Mouse (Mus musculus) megakaryocyte, embryonic 14.5 days (primary cell): ENCODE data around the gene Pkp2.

ENCODE experiments used
- FLI1 ChIP-seq: IDR thresholded peaks from 2 replicates; pipeline ENCODE4 v1.6.1; 2012; ENCODE audit warnings: low read length, inconsistent platforms, mixed read lengths
- GATA1 ChIP-seq: IDR thresholded peaks from 3 replicates; pipeline ENCODE4 v1.6.1; 2012; ENCODE audit warnings: mixed read lengths, low read length, inconsistent platforms, borderline replicate concordance

DNA sequence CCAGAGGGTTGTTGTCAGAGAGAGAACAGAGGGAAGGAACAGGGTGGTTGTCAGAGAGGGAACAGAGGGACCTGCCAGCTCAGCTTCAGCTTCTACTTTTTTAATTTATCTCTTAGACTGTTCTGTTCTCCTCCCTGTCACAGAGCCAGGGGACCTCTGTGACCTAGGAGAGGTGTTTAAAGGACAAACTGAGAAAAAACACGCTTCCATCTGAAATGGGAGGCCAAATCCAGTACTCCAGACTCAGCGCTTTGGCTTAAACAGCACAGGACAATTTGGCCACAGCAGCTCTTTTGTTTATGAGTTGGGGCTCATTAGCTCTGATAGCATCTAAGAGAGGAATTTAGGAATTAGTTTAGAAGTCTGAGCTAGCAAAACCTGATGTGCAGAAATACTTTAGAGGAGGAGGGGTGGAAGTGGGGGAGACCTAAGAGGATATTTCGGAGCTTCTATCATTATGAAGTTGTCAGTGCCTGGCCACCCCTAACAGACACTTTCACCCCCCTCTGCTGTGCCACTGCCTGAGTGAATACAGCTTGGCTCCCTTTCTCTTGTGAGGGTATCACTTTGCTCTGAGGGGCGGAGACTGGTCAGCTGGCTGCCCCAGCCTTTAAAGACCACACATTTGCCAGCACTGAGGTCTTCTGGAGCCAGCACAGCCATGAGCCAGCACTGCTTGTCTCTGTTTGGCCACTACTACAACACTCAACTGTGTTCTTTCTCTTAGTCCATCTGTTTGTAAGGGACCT is 40.4 kb downstream of the Pkp2 start:
- TF ChIP-seq GATA1 (no peak), FLI1 (no peak)
